Mouse (Mus musculus): Measurements from ENCODE around the gene Trak1. TPM values are rescaled to one million over a fixed set of nuclear protein-coding genes. Genes with fewer than 3 reads are reported as not detected.

Trak1 gene
- polyA plus RNA-seq, 1 experiment from 2014 or later: 16.2 TPM

DNA sequence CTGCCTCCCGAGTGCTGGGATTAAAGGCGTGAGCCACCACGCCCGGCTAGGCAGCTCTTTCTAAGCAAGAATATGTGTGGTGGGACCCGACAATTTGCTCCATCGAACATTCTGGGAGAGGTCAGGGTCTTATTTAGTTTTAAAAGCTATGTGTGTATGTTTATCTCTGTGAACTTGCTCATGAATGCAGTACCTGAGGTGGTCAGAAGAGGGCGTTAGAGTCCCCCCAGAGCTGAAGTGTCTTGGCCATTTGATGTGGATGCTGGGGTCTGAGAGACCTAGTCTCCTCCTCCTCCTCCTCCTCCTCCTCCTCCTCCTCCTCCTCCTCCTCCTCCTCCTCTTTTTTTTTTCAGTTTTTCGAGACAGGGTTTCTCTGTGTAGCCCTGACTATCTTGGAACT, 5.2 kb downstream of the Trak1 start:
- no peak overlapping the region for H3K4me3 ChIP-seq (ENCODE audit: low read length)
- H3K4me1 ChIP-seq (ENCODE audit: insufficient read depth, low read length): peaks cover 42% of the 10 kb centered on the region
- no peak overlapping the region for H3K9ac ChIP-seq (replicated peaks; ENCODE audit: low read length)
- no peaks in the 10 kb centered on the region for H3K27me3 ChIP-seq (ENCODE audit: insufficient read depth, low read length)
- H3K4me2 ChIP-seq (replicated peaks; ENCODE audit: low read depth, low read length): no peak overlapping the region
- WGBS: 91% methylated on average over 7 of the region's 8 CpGs
- no peak overlapping the region for H3K27ac ChIP-seq (ENCODE audit: low read length)
- H3K9me3 ChIP-seq (ENCODE audit: low read length): no peaks in the 10 kb centered on the region
- no peak for ATAC-seq (ENCODE audit: low FRiP score, low TSS enrichment)
- H3K36me3 ChIP-seq (ENCODE audit: insufficient read depth, low read length): no peaks in the 10 kb centered on the region

DNA sequence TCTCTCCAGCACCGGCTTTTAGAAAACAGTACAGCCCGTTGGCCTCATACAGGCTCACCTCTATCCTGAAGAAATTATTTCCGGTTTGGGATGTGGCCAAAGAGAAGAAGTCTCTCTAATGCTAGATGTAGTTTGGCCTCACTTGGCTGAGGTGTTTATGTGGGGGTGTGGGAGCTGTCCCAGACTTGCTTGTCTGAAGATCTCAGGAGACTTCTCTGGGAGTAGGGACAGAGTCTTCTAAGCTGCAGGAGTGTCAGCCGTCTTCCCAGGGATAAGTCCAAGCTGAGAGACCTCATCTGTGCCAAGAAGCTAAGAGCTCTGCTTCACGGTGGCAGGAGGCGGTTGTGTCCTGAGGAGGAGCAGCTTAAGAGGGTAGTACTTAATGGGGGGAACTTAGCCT, 5.8 kb downstream of the Trak1 start:
- H3K4me1 ChIP-seq (ENCODE audit: insufficient read depth, low read length): peaks cover 41% of the 10 kb centered on the region
- H3K27ac ChIP-seq (ENCODE audit: low read length): no peak overlapping the region
- H3K27me3 ChIP-seq (ENCODE audit: insufficient read depth, low read length): no peaks in the 10 kb centered on the region
- no peak overlapping the region for H3K9ac ChIP-seq (replicated peaks; ENCODE audit: low read length)
- ATAC-seq (ENCODE audit: low FRiP score, low TSS enrichment): no peak
- H3K4me3 ChIP-seq (ENCODE audit: low read length): no peak overlapping the region
- no peaks in the 10 kb centered on the region for H3K36me3 ChIP-seq (ENCODE audit: insufficient read depth, low read length)
- no peaks in the 10 kb centered on the region for H3K9me3 ChIP-seq (ENCODE audit: low read length)
- 48% methylated on average over 6 of the region's 6 CpGs for WGBS
- no peak overlapping the region for H3K4me2 ChIP-seq (replicated peaks; ENCODE audit: low read depth, low read length)

DNA sequence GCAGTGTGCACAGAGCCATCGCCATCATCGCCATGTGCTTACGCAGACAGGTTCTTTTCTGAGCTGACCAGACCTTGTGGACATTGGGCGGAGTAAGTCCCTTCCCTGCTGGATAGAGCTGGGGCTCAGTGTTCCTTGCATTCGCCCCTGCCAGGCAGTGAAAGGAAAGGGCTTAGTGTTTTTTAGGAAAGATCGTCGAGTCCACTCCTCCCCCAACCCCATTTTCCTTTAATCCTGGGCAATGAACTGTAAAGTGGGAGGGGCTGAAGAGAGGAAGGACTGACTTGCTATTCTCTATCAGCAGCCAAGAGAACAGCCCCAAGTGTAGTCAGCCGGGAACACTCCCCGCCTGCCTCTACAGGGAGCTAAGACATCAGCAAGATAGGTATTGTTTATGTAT, 6.4 kb downstream of the Trak1 start:
- Histone ChIP-seq H3K4me1 (ENCODE audit: insufficient read depth, low read length) (peaks cover 34% of the 10 kb centered on the region), H3K9ac (replicated peaks; ENCODE audit: low read length) (peak overlapping the region; percentile 24; the same call in 1 of the 2 replicates), H3K4me3 (ENCODE audit: low read length) (no peak overlapping the region), H3K4me2 (replicated peaks; ENCODE audit: low read depth, low read length) (0 out of 2 replicates have a peak overlapping the region, but pooled peaks have one; percentile 3), H3K27me3 (ENCODE audit: insufficient read depth, low read length) (no peaks in the 10 kb centered on the region), H3K9me3 (ENCODE audit: low read length) (no peaks in the 10 kb centered on the region), H3K27ac (ENCODE audit: low read length) (peak overlapping the region; percentile 43; the same call in 1 of the 2 replicates), H3K36me3 (ENCODE audit: insufficient read depth, low read length) (no peaks in the 10 kb centered on the region)
- peak; percentile 39; the same call in 1 of the 2 replicates for ATAC-seq (ENCODE audit: low FRiP score, low TSS enrichment)
- WGBS: 36% methylated on average over 9 of the region's 9 CpGs

DNA sequence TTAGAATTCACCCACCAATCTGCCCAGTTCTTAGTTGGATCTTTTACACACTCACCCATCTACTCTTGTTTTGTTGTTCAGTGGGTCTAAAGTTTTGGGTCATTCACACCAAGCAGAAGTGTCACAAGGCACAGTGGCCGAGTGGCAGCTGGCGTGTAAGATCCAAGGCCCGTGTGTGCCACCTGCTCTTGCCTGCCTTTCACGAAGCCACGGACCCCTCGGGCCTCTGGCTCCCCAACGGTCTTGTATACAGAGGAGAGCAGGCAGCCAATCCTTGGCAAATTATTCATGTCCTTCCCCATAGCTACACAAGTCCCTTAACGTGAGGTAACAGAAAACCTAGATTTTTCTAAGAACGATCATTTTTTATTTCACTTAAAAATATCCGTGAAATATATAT, 7.2 kb downstream of the Trak1 start:
- WGBS: 79% methylated on average over 10 of the region's 10 CpGs
- no peak overlapping the region for H3K27ac ChIP-seq (ENCODE audit: low read length)
- H3K4me2 ChIP-seq (replicated peaks; ENCODE audit: low read depth, low read length): no peak overlapping the region
- ATAC-seq (ENCODE audit: low FRiP score, low TSS enrichment): no peak
- H3K4me1 ChIP-seq (ENCODE audit: insufficient read depth, low read length): peaks cover 32% of the 10 kb centered on the region
- H3K9me3 ChIP-seq (ENCODE audit: low read length): no peaks in the 10 kb centered on the region
- H3K27me3 ChIP-seq (ENCODE audit: insufficient read depth, low read length): no peaks in the 10 kb centered on the region
- no peak overlapping the region for H3K9ac ChIP-seq (replicated peaks; ENCODE audit: low read length)
- H3K36me3 ChIP-seq (ENCODE audit: insufficient read depth, low read length): no peaks in the 10 kb centered on the region
- no peak overlapping the region for H3K4me3 ChIP-seq (ENCODE audit: low read length)

DNA sequence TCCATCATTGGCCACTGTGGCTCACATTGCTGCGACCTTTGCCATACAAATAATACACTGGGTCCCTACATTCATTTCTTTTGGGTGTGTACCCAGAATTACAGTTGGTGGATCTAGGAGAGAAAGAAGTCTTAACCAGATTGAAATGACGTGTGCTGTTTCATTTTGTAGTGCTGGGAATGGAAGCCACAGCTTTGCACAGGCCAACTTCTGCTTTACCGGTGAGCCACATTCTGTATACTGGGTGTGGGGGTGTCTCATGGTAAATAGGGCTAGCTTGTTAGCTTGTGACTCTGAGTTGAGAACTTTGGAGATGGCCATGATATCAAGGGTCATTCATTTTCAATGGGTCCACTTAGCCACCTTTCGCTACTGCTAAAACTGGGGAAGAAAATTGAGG, 8.2 kb downstream of the Trak1 start:
- Histone ChIP-seq H3K4me2 (replicated peaks; ENCODE audit: low read depth, low read length) (no peak overlapping the region), H3K4me3 (ENCODE audit: low read length) (no peak overlapping the region), H3K4me1 (ENCODE audit: insufficient read depth, low read length) (peaks cover 23% of the 10 kb centered on the region), H3K9ac (replicated peaks; ENCODE audit: low read length) (no peak overlapping the region), H3K27me3 (ENCODE audit: insufficient read depth, low read length) (no peaks in the 10 kb centered on the region), H3K27ac (ENCODE audit: low read length) (no peak overlapping the region), H3K36me3 (ENCODE audit: insufficient read depth, low read length) (no peaks in the 10 kb centered on the region), H3K9me3 (ENCODE audit: low read length) (no peaks in the 10 kb centered on the region)
- no peak for ATAC-seq (ENCODE audit: low FRiP score, low TSS enrichment)
- whole genome bisulfite sequencing: 93% methylated on average over 4 of the region's 4 CpGs

DNA sequence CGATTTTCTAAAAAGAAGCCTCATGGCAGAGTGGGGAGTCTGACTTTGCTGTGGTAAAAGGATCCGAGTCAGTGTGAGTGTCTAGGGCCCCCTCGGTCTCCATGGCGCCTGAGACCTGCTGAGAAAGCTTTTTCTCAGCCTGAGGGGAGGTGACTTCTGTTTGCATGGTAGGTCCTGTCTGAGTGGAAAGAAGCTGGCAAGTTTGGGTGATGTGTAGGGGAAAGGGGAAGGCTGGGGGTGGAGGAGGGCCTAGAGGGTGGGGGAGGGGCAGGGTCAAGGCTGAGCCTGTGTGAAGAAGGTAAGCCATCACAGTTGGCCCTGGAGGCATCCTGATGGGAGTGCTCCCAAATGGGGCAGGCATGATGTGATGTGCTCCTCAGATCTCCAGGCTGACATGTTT, 12.0 kb downstream of the Trak1 start:
- Histone ChIP-seq H3K27me3 (ENCODE audit: insufficient read depth, low read length) (no peaks in the 10 kb centered on the region), H3K4me3 (ENCODE audit: low read length) (no peak overlapping the region), H3K9me3 (ENCODE audit: low read length) (no peaks in the 10 kb centered on the region), H3K4me2 (replicated peaks; ENCODE audit: low read depth, low read length) (no peak overlapping the region), H3K27ac (ENCODE audit: low read length) (no peak overlapping the region), H3K36me3 (ENCODE audit: insufficient read depth, low read length) (no peaks in the 10 kb centered on the region), H3K4me1 (ENCODE audit: insufficient read depth, low read length) (peaks cover 32% of the 10 kb centered on the region), H3K9ac (replicated peaks; ENCODE audit: low read length) (no peak overlapping the region)
- ATAC-seq (ENCODE audit: low FRiP score, low TSS enrichment): no peak
- WGBS: 54% methylated on average over 4 of the region's 4 CpGs

DNA sequence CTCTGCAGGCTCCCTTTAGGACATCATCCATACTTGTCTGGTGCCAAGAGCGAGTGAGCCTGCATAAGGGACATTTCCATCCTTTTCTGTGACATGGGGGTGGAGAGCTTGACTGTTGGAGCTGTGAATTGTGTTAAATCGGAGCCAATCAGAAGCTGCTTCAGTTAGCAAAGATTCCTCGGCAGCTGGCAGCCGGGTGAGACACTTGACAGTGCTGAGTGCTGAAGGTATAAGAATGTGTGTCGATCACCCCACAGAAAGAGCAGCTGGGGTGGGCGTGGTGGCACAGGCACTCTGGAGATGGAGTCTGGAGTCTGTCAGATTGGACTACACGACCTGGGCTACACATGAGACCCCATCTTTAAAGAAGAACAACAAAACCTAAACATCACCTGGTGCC, 13.2 kb downstream of the Trak1 start:
- no peak overlapping the region for H3K4me3 ChIP-seq (ENCODE audit: low read length)
- peaks cover 44% of the 10 kb centered on the region for H3K4me1 ChIP-seq (ENCODE audit: insufficient read depth, low read length)
- H3K4me2 ChIP-seq (replicated peaks; ENCODE audit: low read depth, low read length): no peak overlapping the region
- no peak overlapping the region for H3K9ac ChIP-seq (replicated peaks; ENCODE audit: low read length)
- ATAC-seq (ENCODE audit: low FRiP score, low TSS enrichment): no peak
- WGBS: 86% methylated on average over 7 of the region's 7 CpGs
- no peaks in the 10 kb centered on the region for H3K36me3 ChIP-seq (ENCODE audit: insufficient read depth, low read length)
- no peak overlapping the region for H3K27ac ChIP-seq (ENCODE audit: low read length)
- H3K27me3 ChIP-seq (ENCODE audit: insufficient read depth, low read length): no peaks in the 10 kb centered on the region
- H3K9me3 ChIP-seq (ENCODE audit: low read length): no peaks in the 10 kb centered on the region

DNA sequence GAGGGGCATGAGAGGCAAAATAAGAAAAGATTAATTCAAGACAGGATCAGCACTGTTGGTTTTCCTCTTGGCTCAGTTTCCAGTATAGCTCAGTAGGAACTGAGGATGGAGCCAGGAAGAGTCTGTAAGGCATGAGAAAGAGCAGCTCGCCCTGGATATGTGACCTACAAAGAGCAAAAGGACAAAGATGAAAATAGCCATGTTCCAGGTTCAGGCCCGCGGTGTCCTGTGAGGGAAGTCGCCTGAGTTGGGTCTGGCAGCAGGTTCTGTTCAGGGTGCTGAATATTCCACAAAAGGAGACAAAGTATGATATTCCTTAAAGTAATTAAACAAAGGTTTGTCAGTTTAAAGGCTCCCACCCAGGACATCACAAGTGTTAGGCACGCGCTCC, 14.5 kb downstream of the Trak1 start:
- 56% methylated on average over 6 of the region's 6 CpGs for WGBS
- H3K27ac ChIP-seq (ENCODE audit: low read length): peak overlapping the region; percentile 25; the same call in 1 of the 2 replicates
- no peaks in the 10 kb centered on the region for H3K36me3 ChIP-seq (ENCODE audit: insufficient read depth, low read length)
- no peaks in the 10 kb centered on the region for H3K27me3 ChIP-seq (ENCODE audit: insufficient read depth, low read length)
- ATAC-seq (ENCODE audit: low FRiP score, low TSS enrichment): no peak
- no peak overlapping the region for H3K4me3 ChIP-seq (ENCODE audit: low read length)
- no peak overlapping the region for H3K9ac ChIP-seq (replicated peaks; ENCODE audit: low read length)
- H3K4me2 ChIP-seq (replicated peaks; ENCODE audit: low read depth, low read length): no peak overlapping the region
- peaks cover 51% of the 10 kb centered on the region for H3K4me1 ChIP-seq (ENCODE audit: insufficient read depth, low read length)
- no peaks in the 10 kb centered on the region for H3K9me3 ChIP-seq (ENCODE audit: low read length)

DNA sequence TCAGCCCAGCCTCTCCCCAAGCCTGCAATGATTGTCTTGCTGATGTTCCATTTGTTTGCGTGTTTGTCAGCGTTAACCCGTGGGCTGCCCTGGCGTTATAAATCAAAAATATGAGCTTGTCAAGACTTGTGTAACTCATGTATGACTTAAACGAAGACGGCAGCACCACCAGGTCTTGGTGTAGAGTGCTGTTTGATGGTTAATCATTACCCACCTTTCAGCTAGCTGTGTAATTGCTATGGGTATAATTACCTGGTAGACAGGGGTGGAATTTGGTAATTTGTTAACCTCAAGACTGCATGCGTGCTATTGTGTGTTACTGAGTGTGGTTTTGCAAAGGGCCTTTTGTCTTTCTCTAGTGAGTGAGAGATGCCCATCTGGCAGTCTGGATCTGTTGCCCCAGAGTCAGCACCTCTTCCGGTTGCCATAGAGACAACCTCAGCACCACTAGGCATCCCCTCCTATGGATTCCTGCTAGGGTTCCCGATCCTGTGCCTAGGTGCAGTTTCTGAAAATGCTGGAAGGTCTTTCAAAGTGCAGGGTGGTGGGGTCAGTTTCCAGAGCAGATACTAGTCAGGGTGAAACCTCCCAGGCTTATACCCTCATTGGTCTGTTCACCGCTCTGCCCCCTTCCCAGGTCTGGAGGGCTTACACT, 15.1 kb downstream of the Trak1 start:
- peak; percentile 32 for ATAC-seq (ENCODE audit: low FRiP score, low TSS enrichment)
- H3K36me3 ChIP-seq (ENCODE audit: insufficient read depth, low read length): no peaks in the 10 kb centered on the region
- no peak overlapping the region for H3K4me3 ChIP-seq (ENCODE audit: low read length)
- H3K9ac ChIP-seq (replicated peaks; ENCODE audit: low read length): no peak overlapping the region
- WGBS: 37% methylated on average over 10 of the region's 10 CpGs
- H3K27me3 ChIP-seq (ENCODE audit: insufficient read depth, low read length): no peaks in the 10 kb centered on the region
- peak overlapping the region; percentile 25 for H3K27ac ChIP-seq (ENCODE audit: low read length)
- H3K4me2 ChIP-seq (replicated peaks; ENCODE audit: low read depth, low read length): no peak overlapping the region
- peaks cover 55% of the 10 kb centered on the region for H3K4me1 ChIP-seq (ENCODE audit: insufficient read depth, low read length)
- no peaks in the 10 kb centered on the region for H3K9me3 ChIP-seq (ENCODE audit: low read length)

DNA sequence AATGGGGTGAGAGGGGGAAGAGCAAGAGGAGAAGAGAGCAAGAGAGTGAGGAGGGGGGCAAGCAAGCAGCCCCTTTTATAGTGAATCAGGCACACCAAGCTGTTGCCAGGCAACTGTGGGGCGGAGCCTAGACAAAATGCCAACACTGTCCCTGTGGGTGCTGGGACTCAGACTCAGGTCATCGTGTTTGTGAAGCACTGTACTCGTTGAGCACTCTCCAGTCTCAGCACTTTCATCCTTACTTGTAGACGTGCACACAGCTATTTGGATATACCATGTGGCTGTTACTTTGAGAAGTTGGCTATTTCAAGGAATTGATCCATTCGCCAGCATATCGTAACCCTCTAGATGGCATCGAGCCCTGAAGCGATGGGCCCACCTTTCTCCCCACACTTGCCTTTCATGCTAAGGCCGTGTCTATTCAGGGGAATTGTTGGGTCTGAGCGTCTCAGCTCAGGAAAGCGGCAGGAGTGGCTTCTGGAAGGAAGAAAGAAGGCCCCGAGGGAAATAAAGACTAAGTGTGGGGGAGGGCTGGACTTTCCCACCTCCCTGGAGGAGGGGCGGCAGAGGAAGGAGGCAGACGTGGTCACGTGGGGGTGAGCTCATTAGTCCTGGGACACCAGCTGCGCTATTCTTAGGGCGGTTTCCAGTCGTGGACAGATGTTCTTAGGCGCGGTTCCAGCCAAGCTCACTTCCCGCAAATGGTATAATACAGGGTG, 16.5 kb downstream of the Trak1 start:
- peak; percentile 72 for ATAC-seq (ENCODE audit: low FRiP score, low TSS enrichment)
- Histone ChIP-seq H3K4me3 (ENCODE audit: low read length) (peak overlapping the region; percentile 30), H3K36me3 (ENCODE audit: insufficient read depth, low read length) (no peaks in the 10 kb centered on the region), H3K9me3 (ENCODE audit: low read length) (no peaks in the 10 kb centered on the region), H3K27me3 (ENCODE audit: insufficient read depth, low read length) (no peaks in the 10 kb centered on the region), H3K4me2 (replicated peaks; ENCODE audit: low read depth, low read length) (peak overlapping the region; percentile 65), H3K27ac (ENCODE audit: low read length) (peak overlapping the region; percentile 90), H3K4me1 (ENCODE audit: insufficient read depth, low read length) (peaks cover 58% of the 10 kb centered on the region), H3K9ac (replicated peaks; ENCODE audit: low read length) (peak overlapping the region; percentile 69)
- WGBS: 2% methylated on average over 21 of the region's 21 CpGs

Data from kidney, embryonic 16.5 days (tissue).